Mouse (Mus musculus): Measurements from ENCODE around the gene Fgfrl1.

Gene Fgfrl1

DNA sequence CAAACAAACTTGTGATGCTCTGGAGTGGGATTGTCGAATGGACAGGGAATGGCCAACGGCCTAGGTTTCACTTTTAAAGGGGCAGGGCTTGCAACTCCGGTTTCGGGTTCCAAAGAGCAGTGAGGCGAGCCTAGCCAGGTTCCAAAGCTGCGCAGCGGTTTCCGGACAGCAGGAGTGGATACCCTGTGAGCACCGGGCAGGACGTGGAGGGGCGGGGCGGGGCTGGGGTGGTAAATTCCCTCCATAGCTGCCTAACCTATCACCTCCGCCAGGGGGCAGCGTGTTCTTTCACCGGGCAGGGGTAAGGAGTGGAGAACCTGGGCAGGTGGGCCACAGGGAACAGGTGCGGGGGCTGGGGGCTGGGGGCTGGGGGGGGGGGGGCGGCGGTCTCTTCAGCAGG, at the start of gene Fgfrl1:
Fgfrl1 (plus strand) TSS at position 112 of the 400 bp plus-strand sequence.
- in situ Hi-C loops (cut with MboI; ENCODE audit: low sequenced_read_pairs): no loop called here

- in situ Hi-C loops (cut with MboI; ENCODE audit: low sequenced_read_pairs): no loop called here
Observed at GRCm38 (mm10) chr5:108643674-108644073, 48.5 kb upstream of the Fgfrl1 start.

DNA sequence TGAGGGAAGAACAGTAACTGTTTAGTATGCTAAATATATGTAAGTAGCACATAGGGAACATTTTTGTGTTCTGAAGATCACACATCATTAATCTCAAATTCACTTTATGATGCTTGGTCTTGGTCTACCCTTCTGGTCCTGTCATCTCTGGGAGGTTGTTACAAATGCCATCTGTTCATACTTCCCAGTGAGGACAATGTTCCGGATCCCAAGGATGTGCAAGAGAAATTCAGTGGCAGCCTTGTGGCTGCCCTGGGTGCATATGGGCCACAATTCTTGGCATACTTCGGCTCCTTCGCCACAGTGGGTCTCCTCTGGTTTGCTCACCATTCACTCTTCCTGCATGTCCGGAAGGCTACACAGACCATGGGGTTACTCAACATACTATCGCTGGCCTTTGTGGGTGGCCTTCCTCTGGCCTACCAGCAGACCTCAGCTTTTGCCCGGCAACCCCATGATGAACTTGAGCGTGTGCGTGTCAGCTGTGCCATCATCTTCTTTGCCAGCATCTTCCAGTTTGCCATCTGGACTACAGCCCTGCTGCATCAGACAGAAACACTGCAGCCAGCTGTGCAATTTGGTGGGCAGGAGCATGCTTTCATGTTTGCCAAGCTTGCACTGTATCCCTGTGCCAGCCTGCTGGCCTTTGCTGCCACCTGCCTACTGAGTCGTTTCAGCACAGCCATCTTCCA, 46.4 kb upstream of the Fgfrl1 start:
- in situ Hi-C loops (cut with MboI; ENCODE audit: low sequenced_read_pairs): no loop called here

- in situ Hi-C loops (cut with MboI; ENCODE audit: low sequenced_read_pairs): no loop called here
Observed at GRCm38 (mm10) chr5:108646343-108646660, 45.9 kb upstream of the Fgfrl1 start.

DNA sequence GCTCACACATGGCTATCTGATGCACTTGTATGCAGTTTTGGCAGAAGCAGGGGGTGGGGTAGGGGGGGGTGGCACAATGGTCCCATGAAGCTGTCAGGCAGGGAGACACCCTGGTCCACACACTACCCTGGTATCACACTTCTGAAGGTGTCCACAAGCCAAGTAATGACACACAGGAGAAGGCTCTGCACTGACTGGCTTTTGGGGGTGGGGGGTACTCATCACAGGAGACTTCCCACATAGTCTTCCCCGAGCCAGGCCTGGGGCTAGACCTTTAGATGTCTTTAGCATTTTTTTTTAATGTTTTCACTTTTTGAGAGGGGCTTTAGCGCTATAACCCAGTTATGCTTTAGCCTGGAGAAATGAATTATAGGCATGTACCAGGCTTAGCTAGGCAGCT, 44.9 kb upstream of the Fgfrl1 start:
- in situ Hi-C loops (cut with MboI; ENCODE audit: low sequenced_read_pairs): no loop called here

DNA sequence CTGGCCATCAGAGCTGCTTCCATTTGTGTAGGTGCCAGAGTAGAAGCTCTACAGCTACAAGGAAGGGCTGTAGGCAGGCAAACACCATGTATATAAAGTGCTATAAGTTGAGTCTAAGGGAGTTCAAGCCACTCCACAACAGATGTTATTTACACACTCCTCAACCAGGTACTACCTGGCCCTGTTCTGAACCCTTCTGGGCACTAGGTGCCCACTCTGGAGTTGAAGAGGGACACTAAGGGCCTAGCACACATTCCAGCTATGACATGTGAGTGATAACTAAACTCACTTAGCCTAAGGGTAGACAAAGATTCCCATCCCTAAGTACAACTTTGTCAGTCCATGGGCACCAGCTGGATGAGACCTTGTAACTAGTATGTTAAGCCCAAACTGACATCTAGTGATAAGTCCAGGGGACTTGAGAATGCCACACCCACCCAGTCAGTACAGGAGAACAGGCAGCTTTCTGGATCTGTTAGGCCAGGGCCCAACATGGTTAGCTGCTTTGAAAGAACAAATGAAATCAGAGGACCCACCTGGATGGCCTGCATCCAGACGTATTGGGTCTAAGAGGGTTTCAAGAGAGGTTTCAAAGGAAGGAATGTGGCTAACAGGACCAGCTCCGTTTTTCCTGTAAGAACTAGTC, 44.2 kb upstream of the Fgfrl1 start:
- in situ Hi-C loops (cut with MboI; ENCODE audit: low sequenced_read_pairs): no loop called here

GRCm38 (mm10) chr5:108648937-108649576, 43.1 kb upstream of the Fgfrl1 start:
- in situ Hi-C loops (cut with MboI; ENCODE audit: low sequenced_read_pairs): no loop called here

GRCm38 (mm10) chr5:108650341-108650740, 41.8 kb upstream of the Fgfrl1 start:
- in situ Hi-C loops (cut with MboI; ENCODE audit: low sequenced_read_pairs): no loop called here

- in situ Hi-C loops (cut with MboI; ENCODE audit: low sequenced_read_pairs): no loop called here
Observed at GRCm38 (mm10) chr5:108651136-108651720, 41.0 kb upstream of the Fgfrl1 start.

DNA sequence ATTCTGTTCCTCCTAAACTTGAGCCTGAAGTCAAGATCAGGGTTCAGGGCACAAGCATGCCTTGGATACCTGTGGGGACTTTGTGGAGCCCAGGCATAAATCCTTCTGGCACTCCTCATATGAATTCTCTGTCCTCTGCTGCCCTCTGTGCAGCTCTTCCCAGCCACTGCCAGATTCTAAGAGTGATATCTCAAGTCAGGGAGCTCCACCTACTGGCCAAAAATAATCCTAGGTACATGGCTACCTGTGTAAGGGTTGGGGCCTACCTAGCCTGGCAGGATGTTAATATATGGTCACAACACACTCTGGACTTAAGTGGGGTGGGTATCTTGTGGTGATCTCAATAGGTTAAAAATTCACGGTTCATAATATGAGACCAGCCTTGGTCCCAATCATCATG, 40.4 kb upstream of the Fgfrl1 start:
- in situ Hi-C loops (cut with MboI; ENCODE audit: low sequenced_read_pairs): no loop called here

- in situ Hi-C loops (cut with MboI; ENCODE audit: low sequenced_read_pairs): no loop called here
Observed at GRCm38 (mm10) chr5:108653341-108653740, 38.8 kb upstream of the Fgfrl1 start.

- in situ Hi-C loops (cut with MboI; ENCODE audit: low sequenced_read_pairs): no loop called here
Observed at GRCm38 (mm10) chr5:108654444-108654990, 37.7 kb upstream of the Fgfrl1 start.

- in situ Hi-C loops (cut with MboI; ENCODE audit: low sequenced_read_pairs): no loop called here
Observed at GRCm38 (mm10) chr5:108655381-108655780, 36.8 kb upstream of the Fgfrl1 start.

GRCm38 (mm10) chr5:108655891-108656650, 36.1 kb upstream of the Fgfrl1 start:
- in situ Hi-C loops (cut with MboI; ENCODE audit: low sequenced_read_pairs): no loop called here

DNA sequence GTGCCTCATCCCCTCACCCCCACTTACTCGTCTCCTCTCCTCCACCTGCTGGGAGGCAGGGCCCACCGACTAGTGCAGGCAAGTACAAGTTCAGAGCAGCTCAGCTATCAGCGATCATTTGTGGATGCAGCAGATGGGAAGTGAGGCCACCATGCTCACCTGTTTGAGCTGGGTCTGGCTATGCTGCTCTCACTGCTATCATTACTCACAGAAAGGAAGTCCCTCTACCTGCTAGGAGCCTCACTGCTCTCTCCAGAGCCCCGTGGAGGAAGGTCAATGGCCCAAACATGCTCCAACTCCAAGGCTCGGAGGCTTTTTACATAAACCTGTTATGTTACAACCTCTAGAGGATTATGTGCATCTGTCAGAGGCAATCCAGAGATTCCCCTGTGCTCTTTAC, 34.8 kb upstream of the Fgfrl1 start:
- in situ Hi-C loops (cut with MboI; ENCODE audit: low sequenced_read_pairs): no loop called here

DNA sequence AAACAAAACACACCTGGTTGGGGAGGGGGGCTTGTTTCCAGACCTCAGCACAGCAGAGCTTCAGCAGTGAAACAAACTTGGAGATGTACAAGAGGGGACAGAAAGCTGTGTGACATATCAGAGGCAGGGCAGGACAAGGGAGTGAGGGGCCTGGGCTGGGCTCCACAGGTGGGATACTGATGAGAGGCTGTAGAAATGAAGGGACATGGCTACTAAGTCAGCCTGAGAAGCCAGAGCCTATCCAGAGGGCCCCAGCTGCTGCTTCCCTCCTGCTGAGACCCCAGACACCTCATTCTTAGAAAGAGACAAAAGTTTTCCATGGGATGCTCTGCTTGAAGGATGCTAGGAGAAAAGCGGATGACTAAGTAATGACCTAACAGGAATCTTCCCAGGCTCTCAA, 33.6 kb upstream of the Fgfrl1 start:
- in situ Hi-C loops (cut with MboI; ENCODE audit: low sequenced_read_pairs): no loop called here

- in situ Hi-C loops (cut with MboI; ENCODE audit: low sequenced_read_pairs): no loop called here
Observed at GRCm38 (mm10) chr5:108659698-108660631, 32.2 kb upstream of the Fgfrl1 start, which contains the start of gene Idua. Gene Idua (plus strand): TSS chr5:108660331.

DNA sequence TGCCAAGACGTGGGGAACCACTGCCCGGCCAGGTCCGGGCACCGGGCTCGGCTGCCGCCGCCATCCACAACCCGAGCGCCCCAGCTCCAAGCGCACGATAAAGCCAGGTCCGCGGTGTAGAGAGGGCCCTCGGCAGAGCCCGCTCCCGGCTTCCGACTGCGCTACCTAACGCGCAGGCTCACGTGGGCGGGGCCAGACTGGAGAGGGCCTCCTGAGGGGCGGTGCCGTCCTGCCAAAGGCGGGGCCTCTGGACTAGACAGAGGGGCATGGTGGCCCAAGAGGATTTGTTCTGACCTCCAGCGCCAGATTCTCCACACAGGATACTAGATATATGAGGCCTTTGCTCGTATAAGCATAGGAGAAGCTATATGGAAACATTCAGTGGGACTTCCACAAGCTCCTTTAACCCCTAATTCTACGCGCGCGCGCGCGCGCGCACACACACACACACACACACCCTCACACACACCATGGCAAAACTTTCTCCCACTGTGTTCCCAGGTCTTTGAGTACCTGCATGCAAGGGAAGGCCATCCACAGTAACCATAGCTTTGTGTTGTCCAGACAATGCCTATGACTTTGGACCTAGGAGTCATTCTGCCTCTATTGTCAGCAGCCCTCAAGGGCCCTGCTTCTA, 31.4 kb upstream of the Fgfrl1 start:
- in situ Hi-C loops (cut with MboI; ENCODE audit: low sequenced_read_pairs): no loop called here

GRCm38 (mm10) chr5:108662772-108663171, 29.4 kb upstream of the Fgfrl1 start:
- in situ Hi-C loops (cut with MboI; ENCODE audit: low sequenced_read_pairs): no loop called here

Data from CH12F3 (cell line).